Mouse (Mus musculus) hindbrain, embryonic 12.5 days (tissue): ENCODE data around the gene Kpna1. TPM values are rescaled to one million over a fixed set of nuclear protein-coding genes. Genes with fewer than 3 reads are reported as not detected.
"Not testable (repeated sequence)": the region's sequence is repeated elsewhere in the genome, so short reads cannot be mapped to it uniquely, and the experiment has no call there.

Experiments used
- ATAC-seq: fragments of 200-750 bp; cut with Nextera tagmentation; 2 replicates; pipeline ENCODE4 v1.8.0; 2017; ENCODE audit warnings: moderate TSS enrichment; ENCODE audit not compliant: low FRiP score
- H3K27ac ChIP-seq: fragments of 300-500 bp; sonication (generic); 2 replicates; pipeline ENCODE4 v1.5.1; 2016; ENCODE audit warnings: mild to moderate bottlenecking
- H3K27me3 ChIP-seq: fragments of 300-500 bp; sonication (generic); 2 replicates; pipeline ENCODE4 v1.6.1; 2016; ENCODE audit warnings: mild to moderate bottlenecking
- H3K36me3 ChIP-seq: fragments of 300-500 bp; sonication (generic); 2 replicates; pipeline ENCODE4 v1.6.1; 2016; ENCODE audit warnings: mild to moderate bottlenecking
- H3K4me1 ChIP-seq: fragments of 300-500 bp; sonication (generic); 2 replicates; pipeline ENCODE4 v1.6.1; 2016
- H3K4me2 ChIP-seq: fragments of 300-500 bp; sonication (generic); replicated peaks from 2 replicates; pipeline ENCODE4 v1.6.1; 2016; ENCODE audit warnings: mild to moderate bottlenecking
- H3K4me3 ChIP-seq: fragments of 300-500 bp; sonication (generic); 2 replicates; pipeline ENCODE4 v1.5.1; 2016; ENCODE audit warnings: mild to moderate bottlenecking
- H3K9ac ChIP-seq: fragments of 300-500 bp; sonication (generic); 2 replicates; pipeline ENCODE4 v1.6.1; 2016; ENCODE audit warnings: mild to moderate bottlenecking, moderate library complexity
- H3K9me3 ChIP-seq: fragments of 300-500 bp; sonication (generic); replicated peaks from 2 replicates; pipeline ENCODE4 v1.6.1; 2016; ENCODE audit warnings: mild to moderate bottlenecking
- WGBS: fragments of 180-500 bp; shearing (Covaris S2); methylation state at CpG from one replicate; pipeline ENCODE4 v1.1.7; 2016; 5-methylcytosine and 5-hydroxymethylcytosine counted together
- polyA plus RNA-seq: library from polyadenylated mRNA; unstranded; fragments of >200 nt; fragmentation: Nextera tagmentation; extraction: Ambion mirVana; gene quantifications from 2 replicates; pipeline ENCODE4 v1.2.1, GENCODE M21; 2016

Gene Kpna1
- polyA plus RNA-seq, 1 experiment from 2014 or later = 86.8 TPM

DNA sequence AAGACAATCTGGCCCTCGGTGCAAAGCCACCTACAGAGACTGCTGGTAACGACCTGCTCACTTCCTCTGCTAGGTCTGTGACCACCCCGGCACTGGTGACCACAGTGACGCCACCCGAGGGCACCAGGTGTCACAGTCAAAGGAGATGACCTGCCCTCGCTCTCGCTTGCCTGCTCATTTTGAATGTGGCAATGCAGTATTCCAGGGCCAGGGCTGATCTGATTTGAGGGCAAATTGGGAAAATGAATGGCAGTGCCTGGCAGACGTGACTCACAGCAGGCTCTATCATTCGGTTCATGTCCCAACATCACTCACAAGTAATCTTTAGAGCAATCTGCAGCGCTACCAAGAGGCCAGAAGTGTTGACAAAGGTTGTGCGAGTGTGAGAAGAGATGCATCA is 77.9 kb downstream of the Kpna1 start:
- no peak for ATAC-seq
- Histone ChIP-seq H3K4me1 (no peaks in the 10 kb centered on the region), H3K36me3 (peaks cover 9% of the 10 kb centered on the region), H3K27ac (no peak overlapping the region), H3K9ac (no peak overlapping the region), H3K9me3 (no peaks in the 10 kb centered on the region), H3K27me3 (no peaks in the 10 kb centered on the region), H3K4me3 (no peak overlapping the region), H3K4me2 (no peak overlapping the region)
- WGBS = 91% methylated on average over 11 of the region's 11 CpGs

DNA sequence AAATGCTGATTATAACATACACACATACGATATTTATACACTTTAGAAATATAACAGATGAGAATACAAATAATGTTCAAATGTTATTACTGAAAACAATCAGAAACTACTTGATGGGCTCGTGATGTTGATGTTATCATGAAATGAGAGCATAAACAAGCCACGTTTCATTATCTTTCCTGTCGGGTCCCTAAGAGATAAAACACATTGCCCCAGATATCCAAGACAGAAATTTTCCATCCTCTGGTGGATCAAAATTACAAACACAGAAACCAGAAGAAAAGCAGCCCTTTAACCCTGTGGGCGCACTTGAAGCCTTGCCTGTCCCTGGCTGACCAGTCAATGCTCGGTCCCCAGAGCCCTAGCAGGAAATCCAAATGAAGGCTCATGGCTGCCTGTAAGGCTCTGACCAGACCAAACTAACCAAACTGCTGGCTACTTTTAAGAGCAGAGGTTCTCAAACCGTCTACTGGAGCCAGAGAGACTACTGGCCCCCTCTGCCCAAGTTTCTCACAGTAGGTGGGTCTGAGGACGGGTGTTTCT is 79.5 kb downstream of the Kpna1 start:
- no peak overlapping the region for H3K27ac ChIP-seq
- no peaks in the 10 kb centered on the region for H3K4me1 ChIP-seq
- peaks cover 3% of the 10 kb centered on the region; the same call in 1 of the 2 replicates for H3K36me3 ChIP-seq
- no peak for ATAC-seq
- no peak overlapping the region for H3K9ac ChIP-seq
- no peaks in the 10 kb centered on the region for H3K27me3 ChIP-seq
- no peak overlapping the region for H3K4me3 ChIP-seq
- no peaks in the 10 kb centered on the region for H3K9me3 ChIP-seq
- H3K4me2 ChIP-seq = no peak overlapping the region
- 91% methylated on average over 8 of the region's 8 CpGs for WGBS

DNA sequence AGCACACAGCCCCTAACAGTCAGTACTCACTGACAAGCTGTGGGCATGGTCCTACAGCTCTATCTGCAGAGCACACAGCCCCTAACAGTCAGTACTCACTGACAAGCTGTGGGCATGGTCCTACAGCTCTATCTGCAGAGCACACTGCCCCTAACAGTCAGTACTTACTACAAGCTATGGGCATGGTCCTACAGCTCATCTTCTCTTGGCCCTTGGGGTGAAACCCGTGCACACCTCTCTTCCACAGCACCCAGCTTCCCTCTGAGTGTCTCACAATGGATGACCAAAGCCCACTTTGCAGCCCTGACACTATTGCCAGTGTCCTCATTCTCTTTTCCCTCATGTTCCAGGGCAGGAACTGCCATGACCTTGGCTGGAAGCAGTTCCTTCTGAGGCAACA is 84.0 kb downstream of the Kpna1 start:
- WGBS = 82% methylated on average over 1 of the region's 1 CpGs
- not testable (repeated sequence) for H3K4me2 ChIP-seq, H3K4me3 ChIP-seq, H3K27ac ChIP-seq, H3K4me1 ChIP-seq, H3K9me3 ChIP-seq, H3K36me3 ChIP-seq, ATAC-seq, H3K27me3 ChIP-seq, H3K9ac ChIP-seq

DNA sequence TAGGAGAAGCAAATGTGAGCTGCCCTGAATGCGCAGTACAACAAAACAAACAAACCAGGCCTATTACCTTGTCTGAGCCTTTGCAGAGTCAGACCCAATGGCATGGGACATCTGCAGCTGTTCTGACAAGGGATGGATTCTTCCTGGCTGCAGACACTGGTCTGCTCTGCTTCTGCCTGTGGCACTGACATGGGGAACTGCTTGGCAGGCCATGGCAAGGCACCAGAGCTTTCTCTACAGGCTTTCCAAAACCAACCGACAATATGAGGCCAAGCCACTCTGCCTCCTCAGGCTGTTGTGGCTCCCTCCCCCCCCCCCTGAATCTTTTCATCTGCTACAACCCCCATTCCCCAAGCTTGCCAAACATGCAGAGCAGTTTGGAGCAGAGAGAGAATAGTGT is 84.8 kb downstream of the Kpna1 start:
- H3K27me3 ChIP-seq = no peaks in the 10 kb centered on the region
- H3K9me3 ChIP-seq = no peaks in the 10 kb centered on the region
- H3K4me1 ChIP-seq = peaks cover 3% of the 10 kb centered on the region; the same call in 1 of the 2 replicates
- 89% methylated on average over 2 of the region's 2 CpGs for WGBS
- H3K4me2 ChIP-seq = no peak overlapping the region
- no peak for ATAC-seq
- no peaks in the 10 kb centered on the region for H3K36me3 ChIP-seq
- no peak overlapping the region for H3K9ac ChIP-seq
- H3K4me3 ChIP-seq = no peak overlapping the region
- no peak overlapping the region for H3K27ac ChIP-seq

DNA sequence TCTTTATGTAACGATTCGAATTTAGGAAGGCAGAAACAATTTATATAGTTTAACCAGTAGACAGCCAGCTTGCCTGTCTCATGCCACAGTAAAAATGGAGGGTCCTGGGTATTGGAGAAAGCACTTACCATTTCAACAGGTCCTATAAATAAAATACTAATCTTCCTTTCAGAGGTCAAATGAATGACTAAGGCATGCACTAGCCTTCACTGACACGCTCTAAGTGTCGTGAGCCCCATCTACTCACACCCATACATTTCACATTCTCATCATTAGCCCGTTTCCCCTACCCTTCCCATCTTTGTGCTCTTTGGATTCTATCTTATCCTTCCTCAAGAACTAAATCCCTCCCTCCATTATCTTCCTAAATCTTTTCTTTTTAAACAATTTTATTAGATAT is 86.4 kb downstream of the Kpna1 start:
- no peak overlapping the region for H3K4me3 ChIP-seq
- 87% methylated on average over 5 of the region's 5 CpGs for WGBS
- ATAC-seq = no peak

DNA sequence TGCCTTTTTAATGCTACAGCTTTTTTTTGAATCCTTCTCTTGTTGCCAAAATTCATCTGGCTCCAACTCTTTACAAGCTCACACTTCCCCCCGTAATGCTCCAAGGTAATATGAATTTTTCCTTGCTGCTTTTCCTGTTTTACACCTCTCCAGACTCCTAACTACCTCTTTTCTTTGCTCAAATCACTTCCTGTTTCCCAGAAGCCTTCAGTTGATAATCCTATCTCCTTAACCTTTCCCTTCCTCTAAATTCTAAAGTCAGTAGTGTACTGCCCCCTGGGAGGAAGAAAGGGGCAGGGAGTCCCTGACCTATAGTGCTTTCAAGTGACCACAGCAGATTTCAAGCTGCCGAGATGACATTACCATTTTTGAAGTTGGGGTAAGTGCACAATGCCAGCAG is 89.1 kb downstream of the Kpna1 start:
- no peak overlapping the region for H3K9ac ChIP-seq
- no peaks in the 10 kb centered on the region for H3K27me3 ChIP-seq
- H3K4me2 ChIP-seq = no peak overlapping the region
- no peaks in the 10 kb centered on the region for H3K36me3 ChIP-seq
- no peaks in the 10 kb centered on the region for H3K9me3 ChIP-seq
- WGBS = 63% methylated on average over 2 of the region's 2 CpGs
- no peak overlapping the region for H3K4me3 ChIP-seq
- peaks cover 23% of the 10 kb centered on the region for H3K4me1 ChIP-seq
- H3K27ac ChIP-seq = no peak overlapping the region
- no peak for ATAC-seq

More for the DNA sequence above, 86.4 kb downstream of the Kpna1 start:
- Histone ChIP-seq H3K9ac (no peak overlapping the region), H3K4me2 (no peak overlapping the region), H3K9me3 (no peaks in the 10 kb centered on the region), H3K36me3 (no peaks in the 10 kb centered on the region), H3K27ac (no peak overlapping the region), H3K27me3 (no peaks in the 10 kb centered on the region), H3K4me1 (peaks cover 17% of the 10 kb centered on the region)

DNA sequence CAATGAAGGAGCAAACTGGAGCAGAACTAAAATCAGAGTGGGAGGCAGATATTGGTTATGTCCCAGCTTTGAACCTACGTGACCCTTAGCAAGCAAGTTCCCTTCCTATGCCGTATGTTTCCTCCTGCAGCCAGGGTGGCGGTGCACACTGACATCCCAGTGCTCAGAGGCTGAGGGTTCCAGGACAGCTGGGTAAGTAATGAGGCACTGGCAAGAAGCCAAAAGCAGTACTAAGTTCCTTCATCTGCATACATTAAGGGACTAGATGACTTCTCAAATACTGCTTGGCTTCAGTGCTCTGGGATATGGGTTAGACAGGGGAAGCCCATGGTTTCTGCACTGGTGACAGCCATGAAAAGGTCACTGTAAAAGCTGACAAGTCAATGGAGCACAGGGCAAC is 89.8 kb downstream of the Kpna1 start:
- H3K4me3 ChIP-seq = no peak overlapping the region
- no peak overlapping the region for H3K9ac ChIP-seq
- H3K36me3 ChIP-seq = no peaks in the 10 kb centered on the region
- H3K27ac ChIP-seq = 0 out of 2 replicates have a peak overlapping the region, but pooled peaks have one; percentile 7
- H3K4me2 ChIP-seq = no peak overlapping the region
- no peaks in the 10 kb centered on the region for H3K9me3 ChIP-seq
- peaks cover 25% of the 10 kb centered on the region for H3K4me1 ChIP-seq
- 62% methylated on average over 3 of the region's 3 CpGs for WGBS
- H3K27me3 ChIP-seq = no peaks in the 10 kb centered on the region
- ATAC-seq = no peak

DNA sequence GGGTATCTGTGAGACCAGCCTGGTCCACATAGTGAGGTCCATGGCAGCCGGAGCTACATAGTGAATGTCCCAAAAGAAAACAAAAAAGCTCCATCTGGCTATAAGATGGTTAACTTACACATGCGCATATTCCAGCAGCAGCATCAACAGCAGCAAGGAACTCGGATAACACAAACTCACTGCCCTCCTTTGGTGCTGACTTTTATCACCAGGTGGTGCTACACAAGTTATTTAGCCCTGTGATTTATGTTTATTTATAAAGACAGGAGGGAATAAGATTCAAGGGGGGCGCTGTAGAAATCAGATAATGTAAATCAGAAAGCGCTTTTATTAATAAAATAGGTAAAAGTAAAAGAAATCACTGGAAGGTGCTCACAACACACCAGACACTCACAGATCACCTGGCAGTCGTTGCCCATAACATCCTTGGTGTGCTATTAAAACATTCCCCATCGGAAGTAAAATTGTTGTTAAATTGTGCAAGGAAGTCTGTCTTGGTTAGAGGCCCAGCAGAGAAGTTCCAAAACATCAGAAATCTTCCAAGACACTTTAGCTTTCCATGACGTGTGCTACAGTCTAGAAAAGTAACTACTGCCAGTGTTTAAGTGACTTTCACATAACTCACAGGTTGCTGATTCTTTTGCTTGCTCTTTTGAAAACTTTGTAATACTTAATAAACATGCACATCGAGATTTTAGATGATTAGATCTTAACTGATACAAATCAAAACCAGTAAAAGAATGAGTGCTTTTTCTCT is 91.4 kb downstream of the Kpna1 start:
- Histone ChIP-seq H3K36me3 (no peaks in the 10 kb centered on the region), H3K9me3 (no peaks in the 10 kb centered on the region), H3K4me3 (peak overlapping the region; percentile 65), H3K9ac (0 out of 2 replicates have a peak overlapping the region, but pooled peaks have one; percentile 88), H3K4me1 (peaks cover 25% of the 10 kb centered on the region), H3K27ac (no peak overlapping the region), H3K27me3 (no peaks in the 10 kb centered on the region), H3K4me2 (peak overlapping the region; percentile 76)
- ATAC-seq = no peak
- WGBS = 37% methylated on average over 9 of the region's 9 CpGs

DNA sequence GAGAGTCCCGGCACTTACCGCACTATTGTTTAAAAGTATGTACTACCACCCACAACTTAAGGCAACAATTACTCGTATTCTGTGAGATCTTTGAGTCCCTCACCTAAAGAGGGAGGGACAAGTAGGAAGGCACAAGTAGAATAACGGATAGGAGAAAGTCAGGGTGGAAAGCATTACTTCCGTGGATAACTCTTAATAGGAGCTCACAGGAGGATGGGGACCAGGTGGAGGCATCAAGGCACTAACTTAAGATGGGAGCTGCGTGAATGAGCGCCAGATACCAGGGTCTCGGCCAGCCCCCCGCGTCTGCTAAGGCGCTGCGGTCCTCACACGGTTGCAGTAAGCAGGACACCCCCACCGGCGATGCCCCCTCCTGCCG is 92.5 kb downstream of the Kpna1 start:
- peak overlapping the region; percentile 76 for H3K4me2 ChIP-seq
- peak overlapping the region; percentile 65 for H3K4me3 ChIP-seq
- ATAC-seq = no peak; the same call in none of the 2 replicates
- H3K9me3 ChIP-seq = no peaks in the 10 kb centered on the region
- H3K36me3 ChIP-seq = no peaks in the 10 kb centered on the region
- peak overlapping the region; percentile 99 for H3K27ac ChIP-seq
- peak overlapping the region; percentile 88 for H3K9ac ChIP-seq
- 1% methylated on average over 14 of the region's 16 CpGs for WGBS
- no peaks in the 10 kb centered on the region for H3K27me3 ChIP-seq
- peaks cover 25% of the 10 kb centered on the region for H3K4me1 ChIP-seq

DNA sequence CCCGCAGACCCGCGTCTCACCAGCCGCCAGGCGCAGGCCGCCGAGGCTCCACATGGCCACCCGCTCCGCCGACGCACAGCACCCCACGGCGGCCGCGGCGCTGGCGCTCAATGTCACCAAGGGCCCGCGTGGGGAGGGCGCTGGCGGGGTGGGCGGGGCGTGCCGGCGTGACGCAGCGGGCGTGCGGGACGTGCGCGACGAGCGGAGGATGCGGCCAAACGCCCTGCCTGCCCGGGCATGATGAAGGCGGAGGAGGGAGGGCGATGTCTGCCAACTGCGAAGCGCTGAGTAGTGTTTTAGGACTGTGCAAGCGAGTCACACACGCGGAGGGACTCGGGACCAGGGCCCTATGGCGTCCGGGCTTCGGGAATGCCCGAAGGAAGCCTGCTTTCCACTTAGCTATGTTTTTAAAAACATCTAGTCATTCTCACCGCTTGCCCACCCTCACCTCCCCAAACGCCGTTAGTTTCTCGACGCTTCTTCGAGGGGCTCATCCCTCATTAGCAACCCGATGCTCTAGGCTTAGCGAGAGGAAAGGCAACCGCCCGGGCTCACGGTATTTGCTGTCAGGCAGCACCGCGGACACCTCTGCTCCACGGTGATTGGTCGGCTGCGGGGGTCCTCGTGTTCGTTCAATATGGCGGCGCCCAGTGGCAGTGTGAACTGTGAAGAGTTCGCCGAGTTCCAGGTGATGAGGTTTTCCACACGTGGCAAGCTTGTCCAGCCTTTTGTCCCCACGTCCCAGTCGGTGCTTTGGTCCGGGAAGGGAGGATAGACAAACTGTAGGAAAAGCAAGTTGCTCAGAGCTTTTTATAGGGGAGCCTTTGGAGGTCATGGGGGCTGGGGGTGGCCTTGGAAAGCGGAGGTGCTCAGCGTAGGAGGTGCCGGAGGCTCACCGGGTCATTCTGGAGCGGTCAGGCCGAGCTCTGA is 93.2 kb downstream of the Kpna1 start, which contains the start of the genes Fam162a and Ccdc58:
Fam162a (minus strand) TSS at position 145 of the 930 bp plus-strand sequence.
Ccdc58 (plus strand) TSS at position 236 of the 930 bp plus-strand sequence.
- WGBS = under 1% methylated on average over 79 of the region's 81 CpGs
- Histone ChIP-seq H3K4me3 (peak within 1 kb of the TSS; percentile 65), H3K4me1 (peaks cover 25% of the 10 kb centered on the region), H3K9me3 (no peaks in the 10 kb centered on the region), H3K27me3 (no peaks in the 10 kb centered on the region), H3K36me3 (no peaks in the 10 kb centered on the region), H3K27ac (peak within 1 kb of the TSS; percentile 99), H3K9ac (peak within 1 kb of the TSS; percentile 88), H3K4me2 (peak within 1 kb of the TSS; percentile 76)
- peak; percentile 97 for ATAC-seq

DNA sequence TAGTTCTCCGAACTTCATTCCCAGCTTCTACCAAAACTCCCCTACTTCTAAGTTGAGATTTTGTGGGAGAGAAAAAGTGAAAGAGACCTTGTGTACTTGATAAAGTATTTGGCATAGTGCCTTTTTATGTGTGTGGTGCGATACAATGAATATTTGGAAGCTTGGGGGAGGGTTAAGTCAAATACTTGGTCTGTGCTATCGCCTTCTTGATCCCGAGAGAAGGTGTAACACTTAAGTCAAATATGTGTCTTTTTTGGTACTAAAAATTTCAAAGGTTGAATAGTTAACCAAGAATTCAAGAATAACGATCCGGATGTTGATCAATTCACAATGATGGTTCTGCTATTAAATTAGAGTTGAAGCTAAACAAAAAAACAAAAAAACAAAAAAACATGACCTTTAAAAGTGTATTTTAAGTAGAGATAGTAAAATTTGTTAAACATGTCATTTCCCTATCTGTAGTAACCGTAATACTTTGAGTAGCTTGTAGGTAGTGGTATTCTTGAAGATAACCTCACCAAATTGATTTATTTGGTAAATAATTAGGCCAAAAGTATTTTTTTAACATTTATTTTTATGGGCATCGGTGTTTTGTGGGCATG is 94.0 kb downstream of the Kpna1 start:
- Histone ChIP-seq H3K27ac (no peak overlapping the region), H3K9me3 (no peaks in the 10 kb centered on the region)
- no peak for ATAC-seq

DNA sequence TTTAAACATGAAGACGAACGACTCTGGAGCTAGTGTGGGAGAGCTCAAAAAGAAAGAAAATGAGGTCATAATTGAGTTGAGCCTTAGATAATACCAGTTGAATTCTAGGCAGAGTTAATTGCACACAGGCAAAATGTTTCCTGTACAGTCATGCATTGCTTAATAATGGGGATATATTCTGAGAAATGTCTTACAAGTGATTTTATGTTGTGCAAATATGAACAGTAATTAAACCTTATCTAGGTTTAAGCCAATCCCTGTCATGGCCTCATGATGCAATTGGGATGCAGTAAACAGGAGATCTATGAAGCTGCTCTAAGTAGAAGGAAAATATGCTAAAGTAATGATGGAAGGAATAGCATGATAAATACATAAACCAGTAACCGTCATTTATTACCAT is 96.2 kb downstream of the Kpna1 start:
- Histone ChIP-seq H3K36me3 (no peaks in the 10 kb centered on the region), H3K27me3 (no peaks in the 10 kb centered on the region), H3K4me3 (no peak overlapping the region), H3K4me2 (no peak overlapping the region), H3K27ac (no peak overlapping the region), H3K9ac (no peak overlapping the region), H3K9me3 (no peaks in the 10 kb centered on the region), H3K4me1 (peaks cover 9% of the 10 kb centered on the region)
- 98% methylated on average over 3 of the region's 3 CpGs for WGBS
- no peak for ATAC-seq

More for the DNA sequence above, 94.0 kb downstream of the Kpna1 start:
- Histone ChIP-seq H3K4me2 (peak overlapping the region; percentile 76), H3K4me1 (peaks cover 25% of the 10 kb centered on the region), H3K9ac (peak overlapping the region; percentile 88), H3K27me3 (no peaks in the 10 kb centered on the region), H3K36me3 (no peaks in the 10 kb centered on the region), H3K4me3 (peak overlapping the region; percentile 65)
- 31% methylated on average over 8 of the region's 8 CpGs for WGBS
